Mouse (Mus musculus) kidney, postnatal 0 days (tissue): Measurements from ENCODE around the gene Nova2. TPM values are rescaled to one million over a fixed set of nuclear protein-coding genes. Genes with fewer than 3 reads are reported as not detected.

Experiments used
- ATAC-seq: fragments of 200-750 bp; cut with Nextera tagmentation; replicated peaks from 2 replicates; pipeline ENCODE4 v1.8.0; 2017; ENCODE audit warnings: low read depth, moderate number of reproducible peaks, moderate TSS enrichment, moderate library complexity; ENCODE audit not compliant: low FRiP score
- DNase-seq: peaks from one replicate; pipeline ENCODE4 v3.0.0-alpha.2; 2016; ENCODE audit warnings: low spot score
- H3K27ac ChIP-seq: fragments of 300-500 bp; sonication (generic); 2 replicates; pipeline ENCODE4 v1.5.1; 2014; ENCODE audit warnings: mild to moderate bottlenecking
- H3K27me3 ChIP-seq: fragments of 300-500 bp; sonication (generic); 2 replicates; pipeline ENCODE4 v1.6.1; 2014; ENCODE audit warnings: low read length, mixed read lengths; ENCODE audit not compliant: insufficient read depth
- H3K36me3 ChIP-seq: fragments of 300-500 bp; sonication (generic); 2 replicates; pipeline ENCODE4 v1.6.1; 2014; ENCODE audit warnings: low read length, mixed read lengths; ENCODE audit not compliant: insufficient read depth
- H3K4me1 ChIP-seq: fragments of 300-500 bp; sonication (generic); replicated peaks from 2 replicates; pipeline ENCODE4 v1.6.1; 2014; ENCODE audit warnings: antibody characterized with exemption, low read length, mixed read lengths; ENCODE audit not compliant: insufficient read depth
- H3K4me2 ChIP-seq: fragments of 300-500 bp; sonication (generic); 2 replicates; pipeline ENCODE4 v1.6.1; 2014; ENCODE audit warnings: mild to moderate bottlenecking, low read length, moderate library complexity, mixed read lengths
- H3K4me3 ChIP-seq: fragments of 300-500 bp; sonication (generic); replicated peaks from 2 replicates; pipeline ENCODE4 v1.5.1; 2014; ENCODE audit warnings: low read depth, low read length
- H3K9ac ChIP-seq: fragments of 300-500 bp; sonication (generic); 2 replicates; pipeline ENCODE4 v1.6.1; 2014; ENCODE audit warnings: low read depth, low read length
- H3K9me3 ChIP-seq: fragments of 300-500 bp; sonication (generic); replicated peaks from 2 replicates; pipeline ENCODE4 v1.6.1; 2016; ENCODE audit warnings: low read length, inconsistent platforms, mixed read lengths
- CTCF ChIP-seq: IDR thresholded peaks from 2 replicates; pipeline ENCODE4 v1.5.1; 2016; ENCODE audit warnings: antibody characterized with exemption, low read depth, mild to moderate bottlenecking, moderate library complexity
- WGBS: fragments of 180-500 bp; shearing (Covaris S2); extraction: QIAGEN DNeasy Blood & Tissue Kit; methylation state at CpG from one replicate; pipeline ENCODE4 v1.1.7; 2014; 5-methylcytosine and 5-hydroxymethylcytosine counted together
- polyA plus RNA-seq: library from polyadenylated mRNA; unstranded; fragments of >200 nt; fragmentation: Nextera tagmentation; extraction: Ambion mirVana; gene quantifications from 2 replicates; pipeline ENCODE4 v1.2.1, GENCODE M21; 2015

Gene Nova2
- polyA plus RNA-seq, 1 experiment from 2014 or later, result 0.58 TPM

- WGBS, result 19% methylated on average over 33 of the region's 33 CpGs
- peak; percentile 94 for TF ChIP-seq CTCF
- no peaks in the 10 kb centered on the region for H3K9me3 ChIP-seq
Measured at GRCm38 (mm10) chr7:18891872-18892599, 33.7 kb upstream of the Nova2 start.

DNA sequence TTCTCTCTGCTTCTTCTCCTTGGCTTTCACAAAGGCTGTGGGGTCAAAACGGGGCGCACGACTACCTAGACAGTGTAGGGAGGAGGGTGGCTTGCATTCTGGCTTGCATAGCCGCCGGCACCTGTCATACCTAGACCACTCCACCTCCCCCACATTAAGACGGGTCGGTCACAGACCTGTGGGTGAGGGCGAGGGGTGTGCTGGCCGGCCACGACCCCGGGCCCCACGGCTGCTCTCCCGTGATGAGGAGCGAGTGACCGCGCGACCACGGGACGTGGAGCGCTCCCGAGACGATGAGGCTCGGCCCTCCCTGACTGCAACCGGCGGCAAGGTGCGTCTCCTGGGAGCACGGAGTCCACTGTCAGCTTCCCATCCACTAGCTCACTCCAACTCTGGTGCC, 32.7 kb upstream of the Nova2 start:
- WGBS, result 22% methylated on average over 25 of the region's 27 CpGs
- Histone ChIP-seq H3K9me3 (no peaks in the 10 kb centered on the region), H3K9ac (no peak overlapping the region), H3K27ac (no peak overlapping the region), H3K4me2 (peak overlapping the region; percentile 85), H3K36me3 (no peaks in the 10 kb centered on the region), H3K4me1 (peaks cover 19% of the 10 kb centered on the region), H3K27me3 (no peaks in the 10 kb centered on the region), H3K4me3 (peak overlapping the region; percentile 28; the same call in 1 of the 2 replicates)
- DNase-seq (no peak), ATAC-seq (peak; percentile 44)
- no peak for TF ChIP-seq CTCF

More at GRCm38 (mm10) chr7:18891872-18892599, 33.7 kb upstream of the Nova2 start:
- H3K4me3 ChIP-seq, result peak overlapping the region; percentile 28
- DNase-seq (peak; percentile 88), ATAC-seq (peak; percentile 61)
- no peak overlapping the region for H3K9ac ChIP-seq
- H3K4me1 ChIP-seq, result peaks cover 19% of the 10 kb centered on the region
- no peak overlapping the region for H3K27ac ChIP-seq
- H3K27me3 ChIP-seq, result no peaks in the 10 kb centered on the region
- no peaks in the 10 kb centered on the region for H3K36me3 ChIP-seq
- peak overlapping the region; percentile 85 for H3K4me2 ChIP-seq

- TF ChIP-seq CTCF, result no peak
- Histone ChIP-seq H3K9me3 (no peaks in the 10 kb centered on the region), H3K27ac (no peak overlapping the region), H3K36me3 (no peaks in the 10 kb centered on the region), H3K4me3 (peak overlapping the region; percentile 35), H3K27me3 (no peaks in the 10 kb centered on the region), H3K9ac (peak overlapping the region; percentile 56), H3K4me1 (peaks cover 19% of the 10 kb centered on the region), H3K4me2 (peak overlapping the region; percentile 85)
- ATAC-seq (peak; percentile 43; the same call in 1 of the 2 replicates), DNase-seq (peak; percentile 67)
- WGBS, result 1% methylated on average over 41 of the region's 41 CpGs
Measured at GRCm38 (mm10) chr7:18893651-18894430, 31.8 kb upstream of the Nova2 start.

DNA sequence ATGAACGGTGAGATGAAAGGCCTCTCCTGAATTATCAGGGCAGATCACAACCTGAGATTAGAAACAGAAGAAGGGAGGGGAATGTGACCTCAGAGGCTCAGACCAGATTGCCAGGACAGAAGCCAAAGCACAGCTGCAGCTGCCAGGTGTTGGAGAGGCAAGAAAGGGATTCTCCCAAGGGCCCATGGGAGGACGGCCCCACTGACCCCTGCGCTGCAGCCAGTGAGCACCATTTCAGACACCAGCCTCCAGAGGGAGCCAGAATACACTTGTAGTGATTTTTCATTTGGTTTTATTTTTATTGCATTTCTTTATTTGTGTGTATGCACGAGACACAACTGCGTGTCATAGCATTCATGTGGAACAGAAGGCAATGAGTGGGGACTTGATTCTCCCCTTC, 29.2 kb upstream of the Nova2 start:
- no peaks in the 10 kb centered on the region for H3K9me3 ChIP-seq
- TF ChIP-seq CTCF, result peak; percentile 68
- H3K27me3 ChIP-seq, result no peaks in the 10 kb centered on the region
- peaks cover 19% of the 10 kb centered on the region for H3K4me1 ChIP-seq
- 0 out of 2 replicates have a peak, but pooled peaks cover 10% of the 10 kb centered on the region for H3K36me3 ChIP-seq
- 30% methylated on average over 5 of the region's 5 CpGs for WGBS
- DNase-seq (peak; percentile 75), ATAC-seq (no peak)
- no peak overlapping the region for H3K4me2 ChIP-seq
- H3K27ac ChIP-seq, result no peak overlapping the region
- no peak overlapping the region for H3K4me3 ChIP-seq
- H3K9ac ChIP-seq, result no peak overlapping the region

GRCm38 (mm10) chr7:18900513-18900912, 25.2 kb upstream of the Nova2 start:
- no peak overlapping the region for H3K27ac ChIP-seq
- H3K4me1 ChIP-seq, result no peaks in the 10 kb centered on the region
- TF ChIP-seq CTCF, result no peak
- H3K27me3 ChIP-seq, result no peaks in the 10 kb centered on the region
- DNase-seq, result no peak
- H3K4me2 ChIP-seq, result no peak overlapping the region
- H3K4me3 ChIP-seq, result no peak overlapping the region
- 89% methylated on average over 2 of the region's 2 CpGs for WGBS
- H3K9ac ChIP-seq, result no peak overlapping the region
- no peaks in the 10 kb centered on the region for H3K9me3 ChIP-seq
- 0 out of 2 replicates have a peak, but pooled peaks cover 17% of the 10 kb centered on the region for H3K36me3 ChIP-seq
- ATAC-seq, result no peak

DNA sequence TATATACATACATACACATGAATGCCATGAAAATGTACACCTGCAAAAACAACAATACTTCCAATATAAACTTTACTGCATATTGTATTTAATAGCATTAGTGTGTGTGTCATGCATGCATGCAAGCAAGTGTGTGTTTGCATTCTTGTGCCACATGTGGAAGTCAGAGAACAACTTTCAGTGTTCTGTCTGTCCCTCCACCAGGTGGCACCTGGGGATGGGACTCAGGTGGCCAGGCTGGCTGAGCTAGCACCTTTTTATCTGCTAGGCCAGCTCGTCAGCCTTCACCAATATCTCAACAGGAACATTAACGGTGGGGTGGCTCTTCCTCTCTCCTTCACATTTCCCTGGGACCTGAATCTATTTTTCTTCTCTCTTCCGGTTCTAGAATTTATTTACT, 23.2 kb upstream of the Nova2 start:
- no peak for ATAC-seq
- no peaks in the 10 kb centered on the region for H3K4me1 ChIP-seq
- H3K27me3 ChIP-seq, result no peaks in the 10 kb centered on the region
- H3K9ac ChIP-seq, result no peak overlapping the region
- no peak for DNase-seq
- H3K9me3 ChIP-seq, result no peaks in the 10 kb centered on the region
- peak; percentile 26; the same call in 1 of the 2 replicates for TF ChIP-seq CTCF
- no peak overlapping the region for H3K4me3 ChIP-seq
- 0 out of 2 replicates have a peak, but pooled peaks cover 17% of the 10 kb centered on the region for H3K36me3 ChIP-seq
- 75% methylated on average over 3 of the region's 3 CpGs for WGBS
- H3K27ac ChIP-seq, result no peak overlapping the region
- no peak overlapping the region for H3K4me2 ChIP-seq
